Mouse (Mus musculus) neural tube, embryonic 15.5 days (tissue): ENCODE measurements around the gene Gm26566. TPM values are rescaled to one million over a fixed set of nuclear protein-coding genes. Genes with fewer than 3 reads are reported as not detected.

ENCODE experiments used
- ATAC-seq: fragments of 200-750 bp; cut with Nextera tagmentation; 2 replicates; pipeline ENCODE4 v1.8.0; 2017; ENCODE audit warnings: mild to moderate bottlenecking, moderate TSS enrichment, moderate library complexity; ENCODE audit not compliant: low FRiP score
- H3K27ac ChIP-seq: fragments of 300-500 bp; sonication (generic); replicated peaks from 2 replicates; pipeline ENCODE4 v1.5.1; 2015; ENCODE audit warnings: mild to moderate bottlenecking, inconsistent platforms
- H3K27me3 ChIP-seq: fragments of 300-500 bp; sonication (generic); replicated peaks from 2 replicates; pipeline ENCODE4 v1.6.1; 2015; ENCODE audit warnings: inconsistent platforms
- H3K36me3 ChIP-seq: fragments of 300-500 bp; sonication (generic); 2 replicates; pipeline ENCODE4 v1.6.1; 2015; ENCODE audit warnings: inconsistent platforms
- H3K4me1 ChIP-seq: fragments of 300-500 bp; sonication (generic); 2 replicates; pipeline ENCODE4 v1.6.1; 2015; ENCODE audit warnings: inconsistent platforms
- H3K4me2 ChIP-seq: fragments of 300-500 bp; sonication (generic); 2 replicates; pipeline ENCODE4 v1.6.1; 2015; ENCODE audit warnings: inconsistent platforms, mild to moderate bottlenecking, moderate library complexity
- H3K4me3 ChIP-seq: fragments of 300-500 bp; sonication (generic); replicated peaks from 2 replicates; pipeline ENCODE4 v1.5.1; 2015; ENCODE audit warnings: mild to moderate bottlenecking, inconsistent platforms
- H3K9ac ChIP-seq: fragments of 300-500 bp; sonication (generic); replicated peaks from 2 replicates; pipeline ENCODE4 v1.6.1; 2015; ENCODE audit warnings: mild to moderate bottlenecking, inconsistent platforms
- H3K9me3 ChIP-seq: fragments of 300-500 bp; sonication (generic); replicated peaks from 2 replicates; pipeline ENCODE4 v1.6.1; 2016; ENCODE audit warnings: inconsistent platforms
- WGBS: fragments of 180-500 bp; shearing (Covaris S2); methylation state at CpG from one replicate; pipeline ENCODE4 v1.1.7; 2015; ENCODE audit warnings: mixed read lengths; 5-methylcytosine and 5-hydroxymethylcytosine counted together
- polyA plus RNA-seq: library from polyadenylated mRNA; unstranded; fragments of >200 nt; fragmentation: Nextera tagmentation; extraction: Ambion mirVana; gene quantifications from 2 replicates; pipeline ENCODE4 v1.2.1, GENCODE M21; 2015

Gene Gm26566
- polyA plus RNA-seq = 1.0 and 1.4 TPM in 2 replicates

GRCm38 (mm10) chr4:88721791-88722721, at the start of gene Gm26566, which contains the start of gene Klhl9:
Gene Gm26566, plus strand, starts transcription at chr4:88721805.
Gene Klhl9, minus strand, starts transcription at chr4:88722465.
- WGBS = under 1% methylated on average over 80 of the region's 82 CpGs

GRCm38 (mm10) chr4:88676824-88677223, 44.8 kb upstream of the Gm26566 start, which contains the start of gene Ifna16:
Gene Ifna16, minus strand, starts transcription at chr4:88676924.
- Histone ChIP-seq H3K4me2 (no peak within 1 kb of the TSS), H3K27ac (no peak within 1 kb of the TSS), H3K27me3 (no peaks in the 10 kb centered on the region), H3K4me1 (no peaks in the 10 kb centered on the region), H3K9ac (no peak within 1 kb of the TSS), H3K36me3 (no peaks in the 10 kb centered on the region), H3K4me3 (no peak within 1 kb of the TSS), H3K9me3 (no peaks in the 10 kb centered on the region)
- ATAC-seq = no peak
- 82% methylated on average over 1 of the region's 1 CpGs for WGBS

More at GRCm38 (mm10) chr4:88721791-88722721, at the start of gene Gm26566, which contains the start of gene Klhl9:
- Histone ChIP-seq H3K4me2 (peak within 1 kb of the TSS; percentile 87), H3K9me3 (no peaks in the 10 kb centered on the region), H3K27ac (peak within 1 kb of the TSS; percentile 97), H3K9ac (peak within 1 kb of the TSS; percentile 100), H3K4me3 (peak within 1 kb of the TSS; percentile 89), H3K4me1 (peaks cover 29% of the 10 kb centered on the region), H3K27me3 (no peaks in the 10 kb centered on the region), H3K36me3 (0 out of 2 replicates have a peak, but pooled peaks cover 5% of the 10 kb centered on the region)
- ATAC-seq = peak; percentile 99

GRCm38 (mm10) chr4:88680362-88680761, 41.2 kb upstream of the Gm26566 start:
- no peaks in the 10 kb centered on the region for H3K9me3 ChIP-seq
- H3K36me3 ChIP-seq = no peaks in the 10 kb centered on the region
- H3K4me3 ChIP-seq = no peak overlapping the region
- no peak for ATAC-seq
- H3K4me1 ChIP-seq = no peaks in the 10 kb centered on the region
- no peak overlapping the region for H3K27ac ChIP-seq
- no peaks in the 10 kb centered on the region for H3K27me3 ChIP-seq
- 51% methylated on average over 8 of the region's 8 CpGs for WGBS
- no peak overlapping the region for H3K9ac ChIP-seq
- H3K4me2 ChIP-seq = no peak overlapping the region

- no peak for ATAC-seq
- no peak overlapping the region for H3K4me3 ChIP-seq
- H3K36me3 ChIP-seq = no peaks in the 10 kb centered on the region
- WGBS = 79% methylated on average over 3 of the region's 3 CpGs
- H3K27ac ChIP-seq = no peak overlapping the region
- no peaks in the 10 kb centered on the region for H3K4me1 ChIP-seq
- H3K27me3 ChIP-seq = no peaks in the 10 kb centered on the region
- H3K9ac ChIP-seq = no peak overlapping the region
- H3K9me3 ChIP-seq = no peaks in the 10 kb centered on the region
- no peak overlapping the region for H3K4me2 ChIP-seq
Measured at GRCm38 (mm10) chr4:88681353-88681752, 40.3 kb upstream of the Gm26566 start.

GRCm38 (mm10) chr4:88683812-88684211, 37.8 kb upstream of the Gm26566 start, which contains the start of gene Ifna2:
Gene Ifna2, minus strand, starts transcription at chr4:88683912.
- Histone ChIP-seq H3K4me1 (no peaks in the 10 kb centered on the region), H3K4me3 (no peak within 1 kb of the TSS), H3K27ac (no peak within 1 kb of the TSS), H3K27me3 (no peaks in the 10 kb centered on the region), H3K9me3 (no peaks in the 10 kb centered on the region), H3K36me3 (no peaks in the 10 kb centered on the region), H3K4me2 (no peak within 1 kb of the TSS), H3K9ac (no peak within 1 kb of the TSS)
- 90% methylated on average over 1 of the region's 1 CpGs for WGBS
- no peak for ATAC-seq

- Histone ChIP-seq H3K36me3 (no peaks in the 10 kb centered on the region), H3K4me1 (no peaks in the 10 kb centered on the region), H3K27ac (no peak within 1 kb of the TSS), H3K4me3 (no peak within 1 kb of the TSS), H3K9me3 (no peaks in the 10 kb centered on the region), H3K9ac (no peak within 1 kb of the TSS), H3K27me3 (0 out of 2 replicates have a peak, but pooled peaks cover 6% of the 10 kb centered on the region), H3K4me2 (no peak within 1 kb of the TSS)
- no peak for ATAC-seq
- WGBS = 70% methylated on average over 2 of the region's 2 CpGs
Measured at GRCm38 (mm10) chr4:88691259-88691658, 30.3 kb upstream of the Gm26566 start, which contains the start of gene Ifnab. Gene Ifnab, minus strand, starts transcription at chr4:88691359.

GRCm38 (mm10) chr4:88692537-88692936, 29.1 kb upstream of the Gm26566 start:
- no peak for ATAC-seq
- H3K4me3 ChIP-seq = no peak overlapping the region
- 0 out of 2 replicates have a peak, but pooled peaks cover 8% of the 10 kb centered on the region for H3K27me3 ChIP-seq
- no peak overlapping the region for H3K27ac ChIP-seq
- no peaks in the 10 kb centered on the region for H3K36me3 ChIP-seq
- no peaks in the 10 kb centered on the region for H3K9me3 ChIP-seq
- no peaks in the 10 kb centered on the region for H3K4me1 ChIP-seq
- H3K4me2 ChIP-seq = no peak overlapping the region
- H3K9ac ChIP-seq = no peak overlapping the region
- 89% methylated on average over 1 of the region's 1 CpGs for WGBS

GRCm38 (mm10) chr4:88693392-88693791, 28.2 kb upstream of the Gm26566 start:
- Histone ChIP-seq H3K4me2 (no peak overlapping the region), H3K4me3 (no peak overlapping the region), H3K27me3 (0 out of 2 replicates have a peak, but pooled peaks cover 8% of the 10 kb centered on the region), H3K36me3 (no peaks in the 10 kb centered on the region), H3K4me1 (no peaks in the 10 kb centered on the region), H3K27ac (no peak overlapping the region), H3K9me3 (no peaks in the 10 kb centered on the region), H3K9ac (no peak overlapping the region)
- WGBS = 87% methylated on average over 2 of the region's 2 CpGs
- no peak for ATAC-seq

- Histone ChIP-seq H3K9ac (no peak overlapping the region), H3K36me3 (no peaks in the 10 kb centered on the region), H3K9me3 (no peaks in the 10 kb centered on the region), H3K4me2 (no peak overlapping the region), H3K4me1 (no peaks in the 10 kb centered on the region), H3K27ac (no peak overlapping the region), H3K27me3 (0 out of 2 replicates have a peak, but pooled peaks cover 8% of the 10 kb centered on the region), H3K4me3 (no peak overlapping the region)
- peak; percentile 84; the same call in 1 of the 2 replicates for ATAC-seq
- WGBS = 27% methylated on average over 3 of the region's 3 CpGs
Measured at GRCm38 (mm10) chr4:88696237-88696884, 25.2 kb upstream of the Gm26566 start.

GRCm38 (mm10) chr4:88697108-88697507, 24.5 kb upstream of the Gm26566 start:
- Histone ChIP-seq H3K36me3 (no peaks in the 10 kb centered on the region), H3K9me3 (no peaks in the 10 kb centered on the region), H3K4me2 (no peak overlapping the region), H3K9ac (no peak overlapping the region), H3K27ac (no peak overlapping the region), H3K4me1 (no peaks in the 10 kb centered on the region), H3K27me3 (0 out of 2 replicates have a peak, but pooled peaks cover 8% of the 10 kb centered on the region), H3K4me3 (no peak overlapping the region)
- 53% methylated on average over 6 of the region's 6 CpGs for WGBS
- ATAC-seq = no peak

GRCm38 (mm10) chr4:88697753-88698152, 23.9 kb upstream of the Gm26566 start:
- no peaks in the 10 kb centered on the region for H3K36me3 ChIP-seq
- no peaks in the 10 kb centered on the region for H3K9me3 ChIP-seq
- WGBS = 81% methylated on average over 4 of the region's 4 CpGs
- 0 out of 2 replicates have a peak, but pooled peaks cover 8% of the 10 kb centered on the region for H3K27me3 ChIP-seq
- H3K4me3 ChIP-seq = no peak overlapping the region
- no peak overlapping the region for H3K9ac ChIP-seq
- ATAC-seq = no peak
- H3K4me2 ChIP-seq = no peak overlapping the region
- no peaks in the 10 kb centered on the region for H3K4me1 ChIP-seq
- H3K27ac ChIP-seq = no peak overlapping the region
